Mouse (Mus musculus) ovary, postnatal 36 days (tissue): ENCODE measurements around the gene Hbb-y.
"Not testable (repeated sequence)": the region's sequence is repeated elsewhere in the genome, so short reads cannot be mapped to it uniquely, and the experiment has no call there.

Experiments used
- DNase-seq: peaks from one replicate; pipeline ENCODE4 v3.0.0; 2022; ENCODE audit warnings: low spot score, mixed read lengths

Gene Hbb-y

DNA sequence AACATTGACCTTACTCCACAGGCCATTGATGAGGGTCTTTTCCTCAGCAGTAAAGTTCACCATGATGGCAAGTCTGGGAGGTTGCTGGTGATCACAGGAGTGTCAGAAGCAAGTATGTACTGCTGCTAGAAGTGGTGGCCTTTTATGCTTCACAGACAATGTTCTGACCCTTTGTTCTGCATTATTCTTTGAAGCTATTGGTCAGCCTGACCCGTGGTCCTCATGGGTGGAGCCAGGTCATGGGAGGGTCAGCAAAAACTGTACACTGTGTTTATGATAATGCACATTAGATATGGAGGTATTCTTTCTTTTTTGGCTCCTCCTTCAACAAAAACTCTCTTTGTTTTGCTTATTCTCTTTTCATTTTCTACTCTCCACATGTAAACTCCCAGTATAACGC is at the start of gene Hbb-y:
TSS of gene Hbb-y (minus strand) at position 127 of the 400 bp plus-strand sequence.
- no peak for DNase-seq

DNA sequence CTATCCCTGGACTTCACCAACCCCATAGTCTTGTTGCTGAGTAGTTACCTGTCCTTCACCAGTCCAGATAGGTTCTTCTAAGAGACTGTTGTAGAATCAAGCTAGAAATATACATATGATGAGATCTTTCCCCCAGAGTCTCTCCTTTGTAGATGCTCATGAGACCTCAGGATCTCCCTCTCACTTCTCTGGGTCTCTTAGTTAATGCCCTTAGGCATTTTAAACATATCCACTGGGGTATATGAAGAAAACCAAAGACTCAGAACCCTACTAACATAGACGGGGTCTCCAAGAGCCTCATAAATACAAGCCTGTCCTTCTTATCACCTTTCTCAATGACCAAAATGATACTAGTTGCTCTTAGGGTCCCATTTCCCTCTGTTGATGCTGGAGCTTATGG is 41.4 kb upstream of the Hbb-y start, which contains the start of gene Olfr64:
TSS of gene Olfr64 (minus strand) at position 101 of the 400 bp plus-strand sequence.
- DNase-seq = no peak

GRCm38 (mm10) chr7:103886152-103886551 is 33.1 kb upstream of the Hbb-y start, which contains the start of gene Olfr66:
TSS of gene Olfr66 (minus strand) at chr7:103886252.
- no peak for DNase-seq

- no peak for DNase-seq
These were observed 24.1 kb upstream of the Hbb-y start for GRCm38 (mm10) chr7:103877093-103877492.

- DNase-seq = no peak
These were observed 21.4 kb upstream of the Hbb-y start for GRCm38 (mm10) chr7:103874451-103874850.

- no peak for DNase-seq
These were observed 20.0 kb upstream of the Hbb-y start for GRCm38 (mm10) chr7:103873064-103873463.

- no peak for DNase-seq
These were observed 17.7 kb upstream of the Hbb-y start for GRCm38 (mm10) chr7:103870667-103871066.

DNA sequence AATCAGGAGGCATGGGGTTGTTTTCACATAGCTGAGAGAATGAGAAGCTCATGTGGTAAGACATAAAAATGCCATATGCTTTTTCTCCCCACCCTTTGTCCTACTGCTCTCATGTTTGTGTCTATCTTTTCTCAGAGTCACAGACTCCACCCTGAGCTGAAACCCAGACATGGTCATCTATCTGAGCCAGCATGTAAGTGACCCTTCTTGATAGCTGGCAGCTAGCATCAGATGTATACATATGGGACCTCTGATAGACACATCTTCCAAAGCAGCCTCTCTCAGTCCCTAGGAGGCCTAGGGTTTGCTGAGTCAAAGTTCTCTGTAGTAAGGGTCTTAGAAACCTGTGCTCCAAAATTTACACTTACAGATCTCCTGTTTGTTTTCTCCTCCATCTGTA is 12.7 kb upstream of the Hbb-y start:
- DNase-seq = no peak

DNA sequence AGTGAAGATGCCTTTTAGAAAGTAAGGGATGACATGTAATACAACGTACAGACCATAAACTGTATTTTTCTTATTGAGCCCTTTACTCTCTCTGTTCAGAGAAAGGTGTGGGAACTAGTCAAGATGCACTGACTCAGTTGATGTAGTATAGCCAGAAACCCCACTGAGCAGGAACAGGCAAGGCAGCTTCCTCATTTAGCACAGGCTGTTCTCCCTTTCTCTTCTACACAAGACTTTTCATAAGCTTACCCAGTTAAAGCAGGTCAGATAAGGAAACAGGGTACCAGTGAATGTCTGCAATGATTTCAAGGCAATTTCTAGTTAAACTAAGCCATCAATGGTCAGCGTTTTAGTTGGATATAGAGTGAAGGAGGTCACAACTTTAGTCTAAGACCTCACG is 8.5 kb upstream of the Hbb-y start:
- DNase-seq = no peak

DNA sequence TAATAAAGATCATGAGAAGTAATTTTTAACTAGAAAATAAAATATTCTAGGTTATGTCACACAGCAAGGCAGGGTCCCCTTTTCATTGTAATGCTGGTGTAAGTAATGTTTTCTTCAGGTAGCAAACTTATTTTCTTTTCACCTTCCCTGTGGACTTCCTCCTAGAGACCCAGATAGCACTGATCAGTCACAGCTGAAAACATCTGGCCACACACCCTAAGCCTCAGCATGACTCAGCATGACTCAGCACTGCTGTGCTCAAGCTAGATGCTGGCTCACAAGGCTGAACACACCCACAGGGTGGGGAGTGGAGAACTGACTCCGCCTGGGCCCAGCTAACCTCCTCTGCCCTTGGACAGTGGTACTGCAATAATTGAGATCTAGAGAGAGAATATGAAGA is 7.8 kb upstream of the Hbb-y start:
- DNase-seq = peak; percentile 16

- no peak for DNase-seq
These were observed 6.1 kb upstream of the Hbb-y start for GRCm38 (mm10) chr7:103859076-103859475.

DNA sequence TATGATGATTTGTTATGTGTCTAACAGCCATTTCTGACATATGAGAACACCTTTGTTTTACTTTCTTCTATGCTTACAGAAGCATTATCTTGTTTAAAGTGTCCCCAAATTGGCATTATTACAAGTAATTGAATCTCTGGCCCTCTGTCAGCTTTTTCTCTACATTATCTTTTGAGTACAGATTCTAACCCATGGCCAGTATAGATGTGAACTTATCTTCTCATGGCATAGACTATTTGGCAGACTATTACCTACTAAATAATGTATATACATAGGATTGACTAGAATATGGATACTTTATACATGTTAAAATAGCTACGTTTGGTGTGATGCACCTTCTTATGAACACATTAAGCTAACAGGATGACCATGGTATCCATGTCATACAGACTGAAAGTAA is 1.7 kb upstream of the Hbb-y start:
- no peak for DNase-seq

DNA sequence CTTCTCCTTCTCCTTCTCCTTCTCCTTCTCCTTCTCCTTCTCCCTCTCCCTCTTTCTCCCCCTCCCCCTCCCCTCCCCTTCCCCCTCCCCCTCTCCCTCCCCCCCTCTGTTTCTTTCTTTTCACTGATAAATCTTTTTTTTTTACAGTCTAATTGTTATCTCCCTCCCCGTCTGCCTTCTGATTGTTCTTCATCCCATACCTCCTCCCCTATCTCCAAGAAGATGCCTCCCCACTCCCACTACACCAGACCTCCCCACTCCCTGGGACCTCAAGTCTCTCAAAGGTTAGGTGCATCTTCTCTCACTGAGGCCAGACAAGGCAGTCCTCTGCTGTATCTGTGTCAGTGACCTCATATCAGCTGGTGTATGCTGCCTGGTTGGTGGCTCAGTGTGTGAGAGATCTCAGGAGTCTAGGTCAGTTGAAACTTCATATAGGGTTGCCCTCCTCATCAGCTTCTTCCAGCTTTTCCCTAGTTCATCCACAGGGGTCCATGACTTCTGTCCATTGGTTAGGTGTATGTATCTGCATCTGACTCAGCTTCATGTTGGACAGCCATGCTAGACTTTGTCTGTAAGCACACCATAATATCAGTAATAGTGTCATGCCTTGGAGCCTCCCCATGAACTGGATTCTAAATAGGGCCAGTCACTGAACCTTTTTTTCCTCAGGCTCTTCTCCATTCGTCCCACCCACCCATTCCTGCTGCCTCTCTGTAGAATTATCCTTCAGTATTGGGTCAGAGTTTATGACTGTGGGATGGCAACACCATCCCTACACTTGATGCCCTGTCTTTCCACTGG is 8.3 kb downstream of the Hbb-y start:
- no peak for DNase-seq

GRCm38 (mm10) chr7:103843034-103843433 is 10.0 kb downstream of the Hbb-y start, which contains the start of gene Hbb-bh1:
TSS of gene Hbb-bh1 (minus strand) at chr7:103843164.
- no peak for DNase-seq

DNA sequence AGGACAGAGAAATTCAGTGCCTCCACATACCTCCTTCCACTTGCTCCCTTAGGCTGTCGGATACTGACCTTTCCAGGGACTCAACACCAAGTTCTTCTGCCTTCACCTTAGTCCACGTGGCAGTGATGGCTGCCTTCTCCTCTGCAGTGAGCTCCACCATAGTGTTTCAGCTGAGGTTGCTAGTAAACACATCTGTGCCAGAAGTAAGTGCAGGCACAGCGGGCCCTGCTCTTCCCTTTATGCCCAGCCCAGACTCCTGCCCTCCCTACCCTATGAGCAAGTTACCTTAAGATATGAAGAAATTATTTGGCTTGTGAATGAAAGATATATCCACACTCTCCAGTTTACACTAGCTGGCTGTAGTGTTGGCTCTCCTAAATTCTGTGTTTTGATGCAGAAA is 12.7 kb downstream of the Hbb-y start, which contains the start of gene Hbb-bh2:
TSS of gene Hbb-bh2 (minus strand) at position 253 of the 400 bp plus-strand sequence.
- DNase-seq = no peak

DNA sequence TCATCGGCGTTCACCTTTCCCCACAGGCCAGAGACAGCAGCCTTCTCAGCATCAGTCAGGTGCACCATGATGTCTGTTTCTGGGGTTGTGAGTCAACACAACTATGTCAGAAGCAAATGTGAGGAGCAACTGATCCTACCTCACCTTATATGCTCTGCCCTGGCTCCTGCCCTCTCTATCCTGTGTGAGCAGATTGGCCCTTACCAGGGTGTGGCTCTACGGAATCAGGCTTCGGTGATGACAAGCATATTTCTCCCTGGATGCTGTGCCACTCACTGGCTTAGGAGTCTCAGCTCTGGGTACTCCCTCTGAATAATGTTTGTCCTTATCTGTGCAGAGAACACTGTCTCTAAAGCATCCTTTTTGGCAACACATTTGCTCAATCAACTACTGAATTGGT is 25.2 kb downstream of the Hbb-y start, which contains the start of gene Hbb-bs:
TSS of gene Hbb-bs (minus strand) at position 289 of the 400 bp plus-strand sequence.
- no peak for DNase-seq

GRCm38 (mm10) chr7:103827139-103827538 is 25.9 kb downstream of the Hbb-y start:
- not testable (repeated sequence) for DNase-seq

DNA sequence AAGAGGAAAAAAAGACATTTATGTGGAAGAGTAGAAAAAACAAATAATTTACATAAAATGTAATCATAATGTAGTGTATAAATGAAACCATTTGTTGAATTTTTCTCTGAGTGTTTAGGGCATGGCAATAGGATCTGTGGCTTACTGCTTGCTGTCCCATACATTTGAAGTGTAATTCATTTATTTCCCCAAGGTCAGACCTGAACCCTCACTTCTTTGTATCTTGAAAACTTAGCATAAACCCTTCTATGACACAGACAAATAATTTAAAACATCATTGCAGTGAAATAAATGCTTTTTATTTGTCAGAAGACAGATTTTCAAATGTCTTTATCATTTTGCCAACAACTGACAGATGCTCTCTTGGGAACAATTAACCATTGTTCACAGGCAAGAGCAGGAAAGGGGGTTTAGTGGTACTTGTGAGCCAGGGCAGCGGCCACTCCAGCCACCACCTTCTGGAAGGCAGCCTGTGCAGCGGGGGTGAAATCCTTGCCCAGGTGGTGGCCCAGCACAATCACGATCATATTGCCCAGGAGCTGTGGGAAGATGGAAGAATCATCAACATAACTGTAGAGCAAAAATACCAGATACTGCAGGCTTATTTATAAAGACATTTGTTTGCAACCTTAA is 26.6 kb downstream of the Hbb-y start:
- DNase-seq = no peak

DNA sequence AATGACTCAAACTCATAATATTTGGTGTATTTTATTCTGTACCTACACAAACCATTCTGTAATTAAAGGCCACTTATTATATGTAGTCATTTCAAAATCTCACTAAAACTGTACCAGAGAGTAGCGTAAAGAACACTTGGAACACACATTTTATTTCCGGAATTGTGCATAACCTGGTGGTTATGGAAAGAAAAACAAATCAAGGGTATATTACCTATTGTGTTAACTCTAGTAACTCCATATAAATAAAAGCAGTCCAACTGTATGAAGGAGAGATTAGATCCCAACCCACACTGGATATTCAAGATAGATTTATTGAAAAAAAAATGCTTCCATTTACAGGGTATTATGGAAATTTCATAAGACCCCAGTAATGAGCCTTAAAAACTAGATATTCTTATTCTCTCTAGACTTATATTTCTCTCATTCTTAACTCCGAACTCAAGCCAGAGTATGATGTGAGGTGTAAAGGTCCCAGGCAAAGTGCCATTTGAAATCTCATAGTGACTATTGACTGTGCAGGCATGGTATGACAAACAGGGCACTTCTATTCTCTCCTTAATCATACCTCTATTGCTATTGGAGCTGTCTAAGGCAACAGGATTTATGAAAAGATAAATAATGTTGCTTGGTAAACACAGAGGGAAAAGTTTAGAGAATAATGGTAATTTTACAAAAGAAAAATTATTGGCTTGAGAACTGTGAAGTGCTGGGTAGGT is 27.3 kb downstream of the Hbb-y start:
- DNase-seq = no peak

GRCm38 (mm10) chr7:103824597-103824996 is 28.4 kb downstream of the Hbb-y start:
- DNase-seq = no peak

DNA sequence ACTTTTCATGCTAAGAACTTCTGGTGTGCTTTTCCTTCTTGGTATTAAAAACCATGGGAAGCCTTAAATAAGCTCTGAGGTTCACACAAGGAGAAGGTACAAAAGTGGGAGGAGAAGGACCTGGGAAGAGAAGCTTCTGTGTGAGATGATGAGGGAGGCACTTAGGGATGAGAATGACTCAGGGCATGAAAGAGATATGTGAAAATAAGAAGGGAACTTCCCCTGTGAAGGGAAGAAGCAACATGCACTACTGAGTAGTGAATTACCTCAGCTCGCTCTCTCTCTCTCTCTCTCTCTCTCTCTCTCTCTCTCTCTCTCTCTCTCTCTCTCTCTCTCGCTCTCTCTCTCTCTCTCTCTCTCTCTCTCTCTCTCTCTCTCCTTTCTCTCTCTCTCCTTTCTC is 37.9 kb downstream of the Hbb-y start:
- DNase-seq = not testable (repeated sequence)

- DNase-seq = no peak
These were observed 39.2 kb downstream of the Hbb-y start, which contains the start of gene Hbb-bt for GRCm38 (mm10) chr7:103813766-103814165. TSS of gene Hbb-bt (minus strand) at chr7:103813996.
